Mouse (Mus musculus): ENCODE measurements around the gene Mtmr4. TPM values are rescaled to one million over a fixed set of nuclear protein-coding genes. Genes with fewer than 3 reads are reported as not detected.

Mtmr4 gene
- polyA plus RNA-seq, 1 experiment from 2014 or later, result 40.3 TPM

- Histone ChIP-seq H3K36me3 (ENCODE audit: control insufficient read depth, insufficient read depth, low read length) (no peaks in the 10 kb centered on the region), H3K4me1 (ENCODE audit: control insufficient read depth, insufficient read depth, low read depth, low read length) (peaks cover 11% of the 10 kb centered on the region), H3K27me3 (replicated peaks; ENCODE audit: control insufficient read depth, insufficient read depth, low read length) (no peaks in the 10 kb centered on the region), H3K4me2 (ENCODE audit: low read length) (no peak overlapping the region), H3K4me3 (ENCODE audit: low read length) (no peak overlapping the region), H3K9me3 (ENCODE audit: control insufficient read depth, low read length) (no peaks in the 10 kb centered on the region), H3K27ac (ENCODE audit: low read depth, low read length) (no peak overlapping the region), H3K9ac (ENCODE audit: low read depth, low read length) (no peak overlapping the region)
- 48% methylated on average over 10 of the region's 10 CpGs for WGBS
- ATAC-seq, result no peak
Measured at GRCm38 (mm10) chr11:87580543-87581085, 11.3 kb upstream of the Mtmr4 start.

- Histone ChIP-seq H3K9me3 (ENCODE audit: control insufficient read depth, low read length) (no peaks in the 10 kb centered on the region), H3K4me3 (ENCODE audit: low read length) (no peak overlapping the region), H3K4me1 (ENCODE audit: control insufficient read depth, insufficient read depth, low read depth, low read length) (peaks cover 11% of the 10 kb centered on the region), H3K9ac (ENCODE audit: low read depth, low read length) (no peak overlapping the region), H3K27ac (ENCODE audit: low read depth, low read length) (no peak overlapping the region), H3K27me3 (replicated peaks; ENCODE audit: control insufficient read depth, insufficient read depth, low read length) (no peaks in the 10 kb centered on the region), H3K4me2 (ENCODE audit: low read length) (no peak overlapping the region), H3K36me3 (ENCODE audit: control insufficient read depth, insufficient read depth, low read length) (no peaks in the 10 kb centered on the region)
- ATAC-seq, result no peak
- 89% methylated on average over 12 of the region's 12 CpGs for WGBS
Measured at GRCm38 (mm10) chr11:87581161-87581865, 10.6 kb upstream of the Mtmr4 start.

GRCm38 (mm10) chr11:87581933-87582710 lies 9.8 kb upstream of the Mtmr4 start:
- H3K4me1 ChIP-seq (ENCODE audit: control insufficient read depth, insufficient read depth, low read depth, low read length), result peaks cover 11% of the 10 kb centered on the region
- no peak overlapping the region for H3K4me3 ChIP-seq (ENCODE audit: low read length)
- H3K27ac ChIP-seq (ENCODE audit: low read depth, low read length), result no peak overlapping the region
- no peak overlapping the region for H3K9ac ChIP-seq (ENCODE audit: low read depth, low read length)
- H3K4me2 ChIP-seq (ENCODE audit: low read length), result no peak overlapping the region
- H3K27me3 ChIP-seq (replicated peaks; ENCODE audit: control insufficient read depth, insufficient read depth, low read length), result no peaks in the 10 kb centered on the region
- no peak for ATAC-seq
- H3K9me3 ChIP-seq (ENCODE audit: control insufficient read depth, low read length), result no peaks in the 10 kb centered on the region
- no peaks in the 10 kb centered on the region for H3K36me3 ChIP-seq (ENCODE audit: control insufficient read depth, insufficient read depth, low read length)
- 83% methylated on average over 8 of the region's 8 CpGs for WGBS

- Histone ChIP-seq H3K9me3 (ENCODE audit: control insufficient read depth, low read length) (no peaks in the 10 kb centered on the region), H3K27me3 (replicated peaks; ENCODE audit: control insufficient read depth, insufficient read depth, low read length) (no peaks in the 10 kb centered on the region), H3K4me3 (ENCODE audit: low read length) (no peak overlapping the region), H3K9ac (ENCODE audit: low read depth, low read length) (no peak overlapping the region), H3K4me1 (ENCODE audit: control insufficient read depth, insufficient read depth, low read depth, low read length) (peaks cover 5% of the 10 kb centered on the region), H3K4me2 (ENCODE audit: low read length) (no peak overlapping the region), H3K36me3 (ENCODE audit: control insufficient read depth, insufficient read depth, low read length) (no peaks in the 10 kb centered on the region), H3K27ac (ENCODE audit: low read depth, low read length) (no peak overlapping the region)
- ATAC-seq, result no peak
- 85% methylated on average over 6 of the region's 6 CpGs for WGBS
Measured at GRCm38 (mm10) chr11:87583291-87584034, 8.5 kb upstream of the Mtmr4 start.

- WGBS, result 85% methylated on average over 10 of the region's 10 CpGs
- H3K27ac ChIP-seq (ENCODE audit: low read depth, low read length), result no peak overlapping the region
- H3K4me2 ChIP-seq (ENCODE audit: low read length), result no peak overlapping the region
- no peaks in the 10 kb centered on the region for H3K27me3 ChIP-seq (replicated peaks; ENCODE audit: control insufficient read depth, insufficient read depth, low read length)
- no peak for ATAC-seq
- no peak overlapping the region for H3K9ac ChIP-seq (ENCODE audit: low read depth, low read length)
- H3K9me3 ChIP-seq (ENCODE audit: control insufficient read depth, low read length), result no peaks in the 10 kb centered on the region
- no peak overlapping the region for H3K4me3 ChIP-seq (ENCODE audit: low read length)
- H3K36me3 ChIP-seq (ENCODE audit: control insufficient read depth, insufficient read depth, low read length), result no peaks in the 10 kb centered on the region
- H3K4me1 ChIP-seq (ENCODE audit: control insufficient read depth, insufficient read depth, low read depth, low read length), result peaks cover 2% of the 10 kb centered on the region
Measured at GRCm38 (mm10) chr11:87584711-87585505, 7.1 kb upstream of the Mtmr4 start.

- H3K9me3 ChIP-seq (ENCODE audit: control insufficient read depth, low read length), result no peaks in the 10 kb centered on the region
- no peak overlapping the region for H3K27ac ChIP-seq (ENCODE audit: low read depth, low read length)
- H3K9ac ChIP-seq (ENCODE audit: low read depth, low read length), result no peak overlapping the region
- no peak overlapping the region for H3K4me2 ChIP-seq (ENCODE audit: low read length)
- H3K36me3 ChIP-seq (ENCODE audit: control insufficient read depth, insufficient read depth, low read length), result no peaks in the 10 kb centered on the region
- ATAC-seq, result no peak
- no peaks in the 10 kb centered on the region for H3K27me3 ChIP-seq (replicated peaks; ENCODE audit: control insufficient read depth, insufficient read depth, low read length)
- WGBS, result 94% methylated on average over 5 of the region's 5 CpGs
- H3K4me1 ChIP-seq (ENCODE audit: control insufficient read depth, insufficient read depth, low read depth, low read length), result peaks cover 12% of the 10 kb centered on the region
- no peak overlapping the region for H3K4me3 ChIP-seq (ENCODE audit: low read length)
Measured at GRCm38 (mm10) chr11:87587211-87587874, 4.6 kb upstream of the Mtmr4 start.

- no peak overlapping the region for H3K27ac ChIP-seq (ENCODE audit: low read depth, low read length)
- no peak overlapping the region for H3K4me2 ChIP-seq (ENCODE audit: low read length)
- WGBS, result 93% methylated on average over 8 of the region's 8 CpGs
- H3K9me3 ChIP-seq (ENCODE audit: control insufficient read depth, low read length), result no peaks in the 10 kb centered on the region
- peaks cover 26% of the 10 kb centered on the region for H3K4me1 ChIP-seq (ENCODE audit: control insufficient read depth, insufficient read depth, low read depth, low read length)
- no peak overlapping the region for H3K4me3 ChIP-seq (ENCODE audit: low read length)
- ATAC-seq, result no peak
- no peaks in the 10 kb centered on the region for H3K27me3 ChIP-seq (replicated peaks; ENCODE audit: control insufficient read depth, insufficient read depth, low read length)
- H3K9ac ChIP-seq (ENCODE audit: low read depth, low read length), result no peak overlapping the region
- 0 out of 2 replicates have a peak, but pooled peaks cover 2% of the 10 kb centered on the region for H3K36me3 ChIP-seq (ENCODE audit: control insufficient read depth, insufficient read depth, low read length)
Measured at GRCm38 (mm10) chr11:87589605-87590004, 2.4 kb upstream of the Mtmr4 start.

- H3K36me3 ChIP-seq (ENCODE audit: control insufficient read depth, insufficient read depth, low read length), result 0 out of 2 replicates have a peak, but pooled peaks cover 2% of the 10 kb centered on the region
- no peak for ATAC-seq
- WGBS, result 2% methylated on average over 25 of the region's 25 CpGs
- peak overlapping the region; percentile 91 for H3K4me2 ChIP-seq (ENCODE audit: low read length)
- peak overlapping the region; percentile 92 for H3K27ac ChIP-seq (ENCODE audit: low read depth, low read length)
- peak overlapping the region; percentile 82 for H3K9ac ChIP-seq (ENCODE audit: low read depth, low read length)
- peaks cover 31% of the 10 kb centered on the region for H3K4me1 ChIP-seq (ENCODE audit: control insufficient read depth, insufficient read depth, low read depth, low read length)
- peak overlapping the region; percentile 70 for H3K4me3 ChIP-seq (ENCODE audit: low read length)
- H3K9me3 ChIP-seq (ENCODE audit: control insufficient read depth, low read length), result no peaks in the 10 kb centered on the region
- H3K27me3 ChIP-seq (replicated peaks; ENCODE audit: control insufficient read depth, insufficient read depth, low read length), result no peaks in the 10 kb centered on the region
Measured at GRCm38 (mm10) chr11:87590841-87591525, 979 bp upstream of the Mtmr4 start.
